Mouse (Mus musculus): ENCODE measurements at regions not wholly inside any gene's neighbourhood (a gene's known extent, or its start where the extent isn't known, plus 50 kb on each side); places are given as distances from the start of the nearest gene placed in this dataset.
"Not testable (repeated sequence)": the region's sequence is repeated elsewhere in the genome, so short reads cannot be mapped to it uniquely, and the experiment has no call there.

DNA sequence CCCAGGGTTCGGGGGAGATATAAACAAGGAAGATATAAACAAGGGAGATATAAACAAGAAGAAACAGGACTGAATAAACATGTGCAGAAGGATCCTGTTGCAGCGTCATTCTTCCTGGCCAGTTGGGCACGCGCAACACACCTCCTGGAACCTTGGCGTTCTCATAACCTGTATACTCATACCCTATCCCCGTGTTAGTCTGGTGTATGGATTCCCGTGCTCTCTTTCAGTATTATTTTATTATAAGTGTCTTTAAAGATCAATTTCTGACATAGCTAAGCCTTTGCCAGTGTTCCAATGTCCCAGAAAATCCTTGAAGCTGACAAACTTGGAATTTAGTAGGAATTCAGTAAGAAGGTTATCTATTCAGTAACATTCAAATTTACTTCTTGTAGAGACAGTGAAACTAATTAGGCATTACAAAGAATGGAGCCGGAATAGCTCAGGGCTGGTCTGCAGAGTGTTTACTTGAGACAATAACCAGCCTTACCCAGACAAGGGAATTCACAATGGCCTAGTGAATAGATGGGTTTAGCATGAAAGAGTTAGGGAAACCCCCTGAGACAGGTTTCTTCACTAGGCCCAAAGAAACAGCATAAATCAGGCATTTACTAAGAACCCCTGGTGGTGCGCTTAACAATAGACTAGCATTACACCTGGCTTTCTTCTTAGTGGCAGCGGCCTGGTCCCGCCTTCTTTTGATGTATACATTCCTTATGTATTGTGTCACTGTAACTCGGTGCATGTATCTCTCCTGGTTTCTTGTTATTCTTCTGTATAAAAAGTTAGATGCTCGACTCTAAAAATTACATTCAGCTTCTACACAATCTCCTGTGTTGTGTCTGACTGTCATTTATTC is 458.4 kb downstream of the Epm2a start:
- not testable (repeated sequence) for DNase-seq (ENCODE audit: inconsistent ontology term)

DNA sequence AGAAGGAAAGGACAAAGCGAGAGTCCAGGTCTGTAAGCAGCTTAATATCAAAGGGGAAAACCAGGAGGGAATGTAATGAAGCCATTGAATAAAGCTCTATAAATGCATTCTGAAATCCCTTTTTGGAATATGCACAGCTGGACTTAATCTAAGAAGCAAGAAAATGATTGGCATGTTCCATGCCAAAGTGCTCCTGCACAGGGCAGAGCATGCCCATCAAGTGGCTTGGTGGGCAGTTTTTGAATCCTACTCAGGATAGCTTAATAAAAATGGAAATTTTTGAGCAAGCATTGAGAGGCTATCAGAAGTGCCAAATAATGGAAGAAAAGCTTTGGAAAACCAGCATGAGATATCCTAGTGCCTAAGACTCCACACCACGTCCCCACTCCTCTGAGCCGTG is 466.1 kb downstream of the Epm2a start:
- DNase-seq (ENCODE audit: inconsistent ontology term): no peak

DNA sequence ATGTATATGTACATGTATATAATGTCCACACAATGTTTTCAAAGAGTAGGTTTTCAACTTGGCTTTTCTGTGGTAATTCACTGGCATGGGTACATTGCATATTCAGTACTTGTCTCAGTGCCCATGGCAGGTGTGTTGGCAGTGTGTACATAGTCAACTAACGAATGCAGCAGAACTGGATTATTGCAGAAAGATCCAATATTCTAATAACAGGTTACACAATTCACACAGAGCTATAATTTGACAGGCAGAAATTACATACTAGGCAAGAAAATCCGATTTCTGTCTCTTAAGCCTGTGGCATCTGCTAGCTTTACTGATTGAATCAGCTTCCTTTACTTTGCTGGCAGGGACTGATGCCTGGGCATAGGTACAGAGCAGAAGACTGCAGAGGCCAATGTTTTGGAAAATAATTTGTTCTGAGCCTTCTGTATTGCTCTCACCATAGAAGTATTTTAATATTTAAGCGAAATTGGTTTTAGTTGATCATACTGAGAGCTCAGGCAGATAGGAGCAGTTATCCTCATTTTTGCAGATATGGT is 479.3 kb downstream of the Epm2a start:
- DNase-seq (ENCODE audit: inconsistent ontology term): no peak

DNA sequence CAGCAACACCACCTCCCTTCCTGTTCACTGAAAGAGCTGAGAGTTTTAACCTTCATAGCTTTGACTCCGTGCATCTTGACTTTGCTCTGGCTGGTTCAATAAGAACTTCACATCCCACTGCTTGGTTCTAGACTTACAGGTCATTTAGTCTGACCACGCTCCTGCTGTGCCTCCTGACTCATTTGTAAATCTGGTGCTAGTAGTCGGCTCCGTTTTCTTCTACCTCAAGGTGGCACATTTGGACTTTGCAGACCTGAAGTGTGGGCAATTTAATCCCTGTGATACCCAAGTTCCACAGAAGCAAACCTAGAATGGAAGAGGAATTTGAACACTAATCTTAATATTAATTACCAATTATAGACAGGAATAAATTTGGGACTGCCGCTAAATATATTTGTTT is 497.9 kb downstream of the Epm2a start:
- DNase-seq (ENCODE audit: inconsistent ontology term): peak; percentile 29

DNA sequence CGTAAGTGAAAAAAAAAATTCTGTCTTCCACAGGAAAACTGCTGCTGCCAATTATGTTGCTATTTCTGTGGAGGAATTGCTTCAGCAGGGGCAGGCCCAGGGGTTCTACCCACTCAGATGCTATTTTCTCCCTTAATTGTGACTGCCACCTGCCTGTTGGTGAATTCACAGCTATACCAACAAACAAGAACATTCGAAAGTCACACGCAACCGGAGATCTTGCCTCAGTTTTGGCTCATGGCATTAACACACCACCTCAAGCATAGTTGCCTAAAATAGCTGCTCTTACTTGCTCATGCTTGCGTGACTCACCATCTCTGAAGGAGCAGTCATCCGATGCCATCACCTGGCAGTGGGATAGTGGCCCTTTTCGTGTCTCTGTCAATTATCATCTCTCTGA is 498.3 kb downstream of the Epm2a start:
- peak; percentile 48 for DNase-seq (ENCODE audit: inconsistent ontology term)

DNA sequence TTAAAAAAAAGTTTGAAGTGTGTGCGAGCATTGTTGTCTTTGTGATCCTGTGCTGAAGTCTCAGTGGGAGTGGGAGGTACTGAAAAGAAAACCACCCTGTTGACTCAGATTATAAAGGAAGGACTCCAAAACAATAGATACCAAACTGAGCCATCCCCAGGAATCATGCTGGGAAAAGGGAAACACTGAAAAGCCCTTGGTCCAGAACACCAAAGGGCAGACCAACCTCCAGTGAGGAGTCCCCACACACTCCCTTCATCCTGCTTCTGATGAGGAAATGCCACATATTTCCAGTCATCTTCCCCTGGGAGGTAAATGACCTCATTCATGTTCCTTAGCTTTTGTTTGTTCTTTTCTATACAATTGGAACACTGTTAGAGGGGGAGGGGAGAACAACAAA is 502.9 kb downstream of the Epm2a start:
- no peak for DNase-seq (ENCODE audit: inconsistent ontology term)

DNA sequence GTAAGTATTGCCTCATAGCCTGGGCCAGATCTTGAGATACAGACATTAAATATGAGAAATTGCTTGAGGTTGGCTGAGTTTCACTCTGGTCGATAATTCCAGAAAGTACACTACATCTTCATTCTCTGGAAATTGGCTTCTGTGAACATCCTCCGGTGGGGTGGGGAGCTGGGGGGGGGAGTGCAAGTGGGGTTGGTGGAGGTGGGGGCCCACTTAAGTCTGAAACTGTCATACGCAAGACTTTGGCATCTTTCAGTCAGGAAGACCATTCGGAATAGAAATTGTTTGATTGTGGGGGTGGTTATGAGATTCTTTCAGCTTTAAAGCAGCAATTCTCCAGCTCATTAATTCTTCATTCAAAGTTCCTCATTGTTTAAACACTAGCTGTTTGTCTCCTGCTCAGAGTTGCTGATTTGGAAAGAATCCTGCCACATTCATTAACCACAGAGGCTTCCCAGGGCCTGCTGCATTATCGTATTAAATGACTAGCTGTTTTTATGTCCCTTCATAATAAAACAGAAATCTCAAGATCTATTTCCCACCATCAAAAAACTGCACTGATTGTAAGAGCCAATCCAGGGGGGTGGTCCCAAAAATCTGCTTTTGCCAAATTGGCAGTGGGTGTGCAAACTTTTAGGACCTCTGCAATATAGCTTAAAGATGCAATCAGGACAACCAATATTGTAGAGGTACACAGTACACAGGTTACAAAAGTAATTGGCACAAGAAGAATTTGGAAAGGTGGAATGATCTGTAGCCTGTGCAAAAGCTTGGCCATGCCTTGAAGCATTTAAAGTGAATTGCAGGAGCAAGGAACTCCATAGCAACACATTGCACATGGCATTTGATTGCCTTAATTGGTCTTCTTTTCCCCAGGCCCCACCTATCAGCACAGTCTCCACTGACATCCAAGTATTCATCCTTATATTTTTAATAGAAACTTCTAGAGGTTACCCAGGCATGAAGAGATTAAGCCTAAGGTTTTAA is 532.2 kb downstream of the Epm2a start:
- DNase-seq (ENCODE audit: inconsistent ontology term): peak; percentile 94

DNA sequence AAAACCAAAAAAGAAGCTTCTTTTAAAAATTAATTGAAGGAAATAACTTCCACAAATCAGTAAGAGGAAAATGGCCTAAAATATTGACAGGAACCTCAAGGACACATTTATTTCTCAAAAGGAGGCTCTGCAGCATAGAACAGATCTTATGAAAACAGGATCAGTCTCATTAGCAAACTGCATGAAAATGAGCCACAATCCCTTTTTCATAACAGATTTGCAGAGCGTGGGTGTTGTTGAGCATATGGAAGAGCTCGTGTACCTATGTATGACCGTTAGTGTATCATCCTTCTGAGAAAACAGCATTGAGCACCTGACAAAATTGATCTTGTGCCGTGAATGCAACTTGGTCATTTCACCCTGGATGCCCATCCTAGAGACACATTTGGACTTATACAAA is 543.0 kb downstream of the Epm2a start:
- no peak for DNase-seq (ENCODE audit: inconsistent ontology term)

DNA sequence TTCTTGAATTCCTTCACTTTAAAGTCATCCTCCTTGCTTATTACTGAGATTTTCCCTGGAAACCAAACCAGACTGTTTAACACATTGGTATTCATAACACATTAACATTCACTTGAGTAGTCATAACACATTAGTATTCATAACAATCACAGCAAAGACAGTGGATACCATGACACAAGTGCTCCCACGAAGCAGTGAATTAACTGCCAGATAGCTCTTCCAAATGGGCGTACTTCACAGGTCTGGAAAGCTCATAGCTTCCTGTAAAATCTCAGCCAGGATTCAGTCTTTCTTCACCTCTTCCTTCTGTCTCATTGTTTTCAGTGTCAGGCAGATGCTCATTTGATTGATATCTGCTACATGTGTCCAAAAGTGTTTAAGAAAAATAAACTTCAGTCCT is 545.7 kb downstream of the Epm2a start:
- DNase-seq (ENCODE audit: inconsistent ontology term): peak; percentile 42

DNA sequence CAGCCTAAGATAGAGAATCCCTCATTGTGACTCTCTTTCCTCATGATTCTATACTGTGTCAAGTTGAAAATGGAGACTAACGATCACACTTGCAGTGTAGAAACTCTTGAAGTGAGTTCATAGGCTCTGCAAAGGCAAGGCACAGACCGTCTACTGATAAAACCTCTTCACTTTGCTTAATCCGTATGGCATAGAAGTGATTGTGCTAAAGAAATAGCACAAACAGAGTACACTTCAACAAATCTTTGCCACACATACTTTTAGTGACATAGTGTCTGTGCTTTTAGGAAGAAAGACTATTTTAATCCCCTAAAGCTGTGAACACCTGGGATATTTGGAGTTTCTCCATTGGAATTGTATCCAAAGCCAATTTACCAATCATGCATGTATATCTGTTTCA is 578.9 kb downstream of the Epm2a start:
- DNase-seq (ENCODE audit: inconsistent ontology term): no peak

DNA sequence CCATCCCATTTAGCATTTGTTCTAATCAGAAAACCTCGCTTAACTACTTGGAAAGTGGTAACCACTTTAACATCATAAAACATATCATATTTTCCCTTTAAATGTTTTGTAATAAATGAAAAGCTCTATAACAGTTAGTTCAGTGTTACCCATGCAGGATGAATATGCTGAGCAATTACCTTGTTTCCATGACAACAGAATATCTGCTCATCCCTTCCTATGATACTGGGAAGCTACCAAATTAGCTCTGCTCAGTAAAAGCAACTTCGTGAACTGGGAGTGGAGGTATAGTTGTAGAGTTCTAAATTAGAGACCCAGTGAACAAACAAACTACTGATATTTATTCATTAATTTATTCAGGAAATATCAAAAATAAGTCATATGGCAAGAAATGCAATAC is 595.0 kb downstream of the Epm2a start:
- DNase-seq (ENCODE audit: inconsistent ontology term): no peak

DNA sequence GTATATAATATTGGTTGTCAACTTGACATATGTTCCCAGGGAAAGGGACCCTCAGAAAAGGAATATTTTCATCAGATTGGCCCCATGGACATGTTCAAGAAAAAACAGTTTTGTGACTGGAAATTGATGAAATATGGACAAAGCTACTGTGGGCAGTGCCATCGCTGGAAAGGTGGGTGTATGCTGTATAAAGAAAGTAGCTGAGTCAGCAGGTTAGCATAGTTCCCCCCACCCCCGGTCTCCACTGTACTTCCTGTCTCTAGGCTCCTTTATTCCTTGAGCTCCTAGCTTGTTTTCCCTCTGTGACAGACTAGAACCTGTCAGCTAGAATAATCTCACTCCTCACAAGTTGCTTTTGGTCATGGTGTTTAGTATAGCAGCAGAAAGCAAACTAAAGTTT is 599.6 kb downstream of the Epm2a start:
- DNase-seq (ENCODE audit: inconsistent ontology term): no peak

DNA sequence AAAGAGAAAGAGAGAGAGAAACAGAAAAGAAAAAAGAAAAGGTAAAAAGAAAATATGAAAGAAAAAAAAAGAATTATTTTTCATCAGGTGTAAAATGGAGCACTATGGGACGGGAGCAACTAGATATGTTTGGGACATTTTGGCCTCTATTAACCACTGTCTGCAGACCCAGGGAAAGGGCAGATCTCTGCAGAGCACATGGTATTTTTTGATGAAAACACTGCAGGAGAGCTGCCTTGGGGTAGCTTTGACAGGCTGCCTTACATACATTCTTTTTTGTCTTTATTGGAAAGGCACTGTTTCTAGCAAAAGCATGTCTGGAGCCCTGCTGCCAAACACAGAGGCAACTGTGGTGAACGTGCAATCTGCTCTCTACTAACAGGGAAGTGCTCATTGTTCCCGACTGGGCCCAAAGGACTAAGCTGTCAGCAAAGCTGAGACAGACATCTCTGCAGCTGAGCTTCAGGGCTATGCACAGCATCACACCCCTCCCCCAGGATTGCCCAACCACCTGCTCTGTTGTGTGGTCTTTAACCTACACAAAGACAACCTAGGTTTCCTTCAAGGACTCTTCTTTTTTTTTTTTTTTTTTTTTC is 617.2 kb downstream of the Epm2a start:
- DNase-seq (ENCODE audit: inconsistent ontology term): no peak

DNA sequence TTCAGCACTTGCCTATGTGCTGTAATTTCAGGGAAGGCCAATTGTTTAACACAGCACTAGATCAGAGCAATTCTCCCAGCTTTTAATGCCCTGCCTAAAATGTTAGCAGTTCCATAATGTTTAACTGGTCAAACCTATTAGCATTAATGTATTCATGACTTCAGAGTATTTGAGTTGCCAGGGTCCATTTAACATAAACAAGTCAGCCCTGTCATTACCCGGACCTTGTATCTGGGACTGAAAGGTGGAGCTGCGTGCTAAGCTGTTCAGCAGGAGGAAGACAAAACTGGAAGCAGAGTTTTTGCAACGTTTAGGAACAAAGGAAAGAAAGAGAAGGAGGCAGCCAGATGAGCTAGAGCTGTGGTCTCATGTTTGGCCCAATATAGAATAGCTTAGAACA is 661.8 kb downstream of the Epm2a start:
- no peak for DNase-seq (ENCODE audit: inconsistent ontology term)

DNA sequence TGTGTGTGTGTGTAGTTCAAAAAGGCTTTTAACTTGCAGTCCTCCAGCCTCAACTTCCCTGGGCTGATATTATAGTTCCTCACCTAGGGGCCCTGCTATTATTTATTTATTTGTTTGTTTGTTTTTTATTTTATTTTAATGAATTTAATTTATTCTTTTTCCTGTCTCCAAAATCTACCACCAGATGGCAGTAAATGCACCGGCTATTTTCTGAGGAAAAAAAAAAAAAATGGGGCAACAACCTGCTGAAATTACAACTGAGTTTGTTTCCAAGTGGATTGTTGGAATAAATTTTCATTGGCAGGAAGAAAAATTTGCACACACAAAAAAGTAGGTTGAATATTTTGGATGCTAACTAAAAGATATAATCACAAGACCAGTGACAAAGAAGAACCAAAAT is 662.7 kb downstream of the Epm2a start:
- peak; percentile 48 for DNase-seq (ENCODE audit: inconsistent ontology term)

DNA sequence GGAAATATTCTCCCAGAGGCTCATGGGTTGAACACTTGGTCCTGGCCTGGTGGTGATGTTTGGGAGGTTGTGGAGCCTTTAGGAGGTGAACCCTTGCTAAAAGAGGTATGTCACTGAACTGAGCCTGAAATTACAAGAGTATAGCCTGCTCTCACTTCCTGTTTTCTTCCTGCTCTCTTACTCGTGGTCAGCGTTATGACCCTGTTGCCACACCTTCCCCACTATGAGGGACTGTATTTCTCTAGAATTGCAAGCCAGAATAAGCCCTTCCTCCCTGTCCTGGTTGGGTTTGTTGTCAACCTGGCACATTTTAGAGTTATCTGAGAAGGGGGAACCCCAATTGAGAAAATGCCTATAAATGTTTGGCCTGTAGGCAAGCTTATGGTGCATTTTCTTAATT is 674.1 kb downstream of the Epm2a start:
- no peak for DNase-seq (ENCODE audit: inconsistent ontology term)

DNA sequence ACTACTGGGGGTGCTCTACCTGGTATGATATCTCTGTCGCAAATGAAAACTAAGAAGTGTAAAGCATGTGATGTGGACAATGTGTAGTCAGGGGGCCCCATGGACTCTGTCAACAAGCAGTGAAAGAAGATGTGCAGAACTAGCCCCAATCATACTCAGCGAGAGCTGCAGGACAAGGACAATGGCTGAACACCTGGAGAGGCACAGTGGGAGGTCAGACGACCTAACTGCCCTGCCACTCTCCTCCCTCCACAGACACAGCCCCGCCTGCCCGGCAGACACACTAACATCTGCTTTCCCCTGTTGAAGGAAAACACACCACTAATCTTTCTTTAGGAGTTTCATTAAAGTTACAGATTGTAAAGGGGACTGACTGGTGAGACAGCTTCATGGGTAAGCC is 675.1 kb downstream of the Epm2a start:
- DNase-seq (ENCODE audit: inconsistent ontology term): no peak

DNA sequence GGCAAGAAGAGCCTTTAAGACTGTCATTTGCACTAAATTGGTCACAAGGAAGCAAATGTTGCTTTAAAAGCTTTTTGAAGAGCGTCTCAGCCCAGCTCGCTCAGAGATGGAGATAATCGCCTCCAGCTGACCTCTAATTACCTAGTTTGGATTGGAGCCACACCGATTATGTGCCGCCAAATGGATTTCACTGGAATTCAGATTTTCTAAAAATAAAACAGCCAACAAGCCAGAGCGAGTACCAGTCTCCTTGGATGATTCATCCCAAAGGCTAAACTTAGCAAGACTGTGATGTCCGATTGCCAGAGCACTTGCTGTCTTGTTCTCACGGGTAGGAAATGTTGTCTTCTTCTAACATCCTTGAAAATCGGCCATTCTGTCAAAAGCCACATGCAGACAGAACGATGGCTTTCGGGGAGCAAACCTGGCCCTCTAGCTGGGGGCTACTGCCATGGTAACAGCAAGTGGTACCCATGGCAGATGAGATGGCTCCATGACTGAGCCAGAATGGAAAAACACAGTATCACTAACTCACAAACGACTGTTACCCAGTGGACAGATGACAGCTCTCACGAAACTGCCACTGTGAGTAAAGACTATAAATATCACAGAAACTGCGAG is 676.1 kb downstream of the Epm2a start:
- peak; percentile 81 for DNase-seq (ENCODE audit: inconsistent ontology term)

DNA sequence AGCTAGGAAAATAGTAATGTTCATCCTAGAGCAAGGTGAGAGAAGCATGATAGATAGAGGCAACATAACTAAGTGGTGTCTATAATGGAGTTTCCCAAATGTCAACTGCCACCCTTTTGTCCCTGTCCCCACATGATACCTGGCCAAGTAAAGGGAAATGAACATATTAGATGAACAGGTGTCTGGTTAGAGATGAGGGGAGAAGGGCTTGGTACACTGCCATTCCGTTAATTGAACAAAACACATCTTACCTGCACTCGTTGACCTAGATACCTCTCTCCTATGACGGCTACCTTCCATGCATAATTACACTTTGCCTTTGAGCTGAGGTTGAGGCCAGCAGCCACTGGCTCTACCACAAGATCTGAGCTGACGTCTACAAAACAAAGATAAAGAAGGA is 677.4 kb downstream of the Epm2a start:
- no peak for DNase-seq (ENCODE audit: inconsistent ontology term)

DNA sequence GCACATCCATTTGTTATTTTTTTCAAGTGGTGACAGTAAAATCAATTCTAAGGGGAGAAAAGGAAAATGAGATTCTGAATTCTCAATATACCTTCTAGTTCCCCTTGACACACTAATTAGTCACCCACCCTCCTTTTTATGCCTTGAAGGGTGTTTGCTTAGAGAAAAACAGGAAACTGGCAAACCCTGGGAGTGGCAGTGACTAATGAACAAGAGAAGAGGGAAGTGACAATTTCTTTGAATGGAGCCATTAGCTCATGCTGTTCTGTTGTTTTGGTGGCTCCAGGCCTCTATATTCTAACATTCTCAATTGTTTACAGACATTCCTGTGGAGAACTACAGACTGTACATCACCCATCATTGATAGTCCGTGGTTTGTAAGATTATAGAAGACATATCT is 692.0 kb downstream of the Epm2a start:
- peak; percentile 55 for DNase-seq (ENCODE audit: inconsistent ontology term)

DNA sequence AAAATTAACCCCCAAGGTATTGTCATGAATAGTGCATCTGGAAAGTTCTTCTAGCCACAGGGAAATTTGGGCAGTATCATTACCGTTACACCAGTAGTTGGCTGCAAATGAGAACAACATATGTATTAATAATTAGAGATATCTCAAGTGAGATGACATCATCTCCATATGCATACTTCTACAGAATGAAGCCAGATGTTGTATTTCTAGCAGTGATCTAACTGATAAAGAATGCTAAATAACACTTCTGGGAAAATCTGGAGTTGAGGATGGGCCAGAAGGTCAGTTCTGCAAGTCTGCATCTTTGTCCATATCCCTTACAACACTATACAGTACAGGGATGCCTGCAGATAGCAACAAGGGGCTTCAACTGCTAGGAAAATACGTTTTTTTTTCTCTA is 702.7 kb downstream of the Epm2a start:
- DNase-seq (ENCODE audit: inconsistent ontology term): no peak

DNA sequence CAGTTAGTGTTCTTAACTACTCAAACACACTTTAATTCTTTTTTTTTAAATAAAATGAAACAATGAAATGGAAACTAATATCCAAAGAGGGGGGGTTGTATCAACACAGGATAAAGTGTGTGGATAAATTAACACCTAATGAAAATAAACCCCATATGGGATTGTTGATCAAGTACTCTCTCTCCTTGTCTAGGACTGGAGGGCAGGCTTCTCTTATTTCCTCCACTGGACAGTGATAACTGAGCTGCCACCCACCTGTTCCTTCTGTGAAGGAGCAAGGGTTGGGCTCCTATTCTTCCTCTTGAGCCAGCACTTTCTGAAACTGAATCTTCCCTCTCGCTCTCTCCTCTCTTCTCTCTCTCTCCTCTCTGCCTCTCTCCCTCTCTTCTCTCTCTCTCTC is 716.5 kb downstream of the Epm2a start:
- DNase-seq (ENCODE audit: inconsistent ontology term): no peak
